Mouse (Mus musculus) heart, embryonic 15.5 days (tissue): ENCODE measurements around the gene Aqp3. TPM values are rescaled to one million over a fixed set of nuclear protein-coding genes. Genes with fewer than 3 reads are reported as not detected.

Source experiments
- polyA plus RNA-seq: library from polyadenylated mRNA; unstranded; fragments of >200 nt; fragmentation: Nextera tagmentation; extraction: Ambion mirVana; gene quantifications from 2 replicates; pipeline ENCODE4 v1.2.1, GENCODE M21; 2015

Gene Aqp3
- polyA plus RNA-seq, 1 experiment from 2014 or later: 0.49 TPM

Other genes starting within 250 kb of the Aqp3 start
- gene B4galt1, start 244.2 kb downstream of the Aqp3 start, polyA plus RNA-seq: 53.7 and 59.5 TPM in 2 replicates
- 4.8 and 8.2 TPM in 2 replicates for gene Spink4, start 178.1 kb downstream of the Aqp3 start, polyA plus RNA-seq
- gene Bag1, start 149.9 kb downstream of the Aqp3 start, polyA plus RNA-seq: 179 and 181 TPM in 2 replicates
- 73.8 and 73.9 TPM in 2 replicates for gene Chmp5, start 149.8 kb downstream of the Aqp3 start, polyA plus RNA-seq
- 45.2 and 57.4 TPM in 2 replicates for gene Nfx1, start 127.3 kb downstream of the Aqp3 start, polyA plus RNA-seq
- gene Aqp7, start 50.0 kb downstream of the Aqp3 start, polyA plus RNA-seq: 0.44 and 0.87 TPM in 2 replicates
- gene Nol6, start 26.3 kb upstream of the Aqp3 start, polyA plus RNA-seq: 12.8 and 20.2 TPM in 2 replicates
- gene Ube2r2, start 37.6 kb upstream of the Aqp3 start, polyA plus RNA-seq: 70.6 and 73.1 TPM in 2 replicates
- 47.0 and 58.1 TPM in 2 replicates for gene Ubap2, start 177.0 kb upstream of the Aqp3 start, polyA plus RNA-seq
- 50.2 and 57.2 TPM in 2 replicates for gene Dcaf12, start 216.7 kb upstream of the Aqp3 start, polyA plus RNA-seq